Mouse (Mus musculus): ENCODE measurements around the gene Shc1.

DNA sequence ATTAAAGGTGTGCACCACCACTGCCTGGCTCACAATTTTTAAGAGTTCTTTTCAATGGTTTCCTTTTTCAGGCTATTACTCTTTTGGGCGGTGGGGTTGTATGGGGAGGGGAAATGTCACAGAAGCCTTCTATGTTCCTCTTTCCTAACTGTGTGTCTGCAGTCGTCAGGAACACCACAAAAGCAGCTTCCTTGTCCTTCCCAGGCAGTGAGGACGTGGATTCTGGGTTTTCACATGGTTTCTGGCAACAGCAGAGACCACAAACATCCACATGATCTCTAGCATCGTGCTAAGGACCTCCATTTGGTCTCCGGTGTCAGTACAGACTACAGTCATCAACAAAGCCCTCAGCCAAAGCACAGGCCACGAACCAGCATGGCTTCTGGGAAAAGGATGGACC, 55.6 kb downstream of the Shc1 start:
- no peak for TF ChIP-seq POLR2A (IDR thresholded peaks at IDR 0.05; ENCODE audit: borderline replicate concordance, control insufficient read depth, low read depth, low read length)
- no peak for TF ChIP-seq CTCF (IDR thresholded peaks at IDR 0.05; ENCODE audit: control insufficient read depth, insufficient read depth, low read length)

All from bone marrow, adult 2 months (tissue).